Mouse (Mus musculus): ENCODE measurements around the gene Slc38a1. TPM values are rescaled to one million over a fixed set of nuclear protein-coding genes. Genes with fewer than 3 reads are reported as not detected.
A peak's percentile ranks its signal among the peaks of the same experiment; 100 is the strongest.

Gene Slc38a1
- polyA plus RNA-seq, 1 experiment from 2014 or later, result 71.6 TPM

GRCm38 (mm10) chr15:96687366-96687765 lies 44.7 kb upstream of the Slc38a1 start:
- H3K36me3 ChIP-seq (ENCODE audit: insufficient read depth), result peaks cover 49% of the 10 kb centered on the region
- no peaks in the 10 kb centered on the region for H3K27me3 ChIP-seq (ENCODE audit: insufficient read depth, low read length)
- 17% methylated on average over 1 of the region's 1 CpGs for WGBS
- no peaks in the 10 kb centered on the region for H3K4me1 ChIP-seq (ENCODE audit: insufficient read depth)
- no peak overlapping the region for H3K4me2 ChIP-seq
- TF ChIP-seq CTCF (IDR thresholded peaks at IDR 0.05; ENCODE audit: low read depth), result no peak
- DNase-seq (no peak), ATAC-seq (ENCODE audit: insufficient read depth) (no peak)
- no peak overlapping the region for H3K9ac ChIP-seq
- H3K27ac ChIP-seq (ENCODE audit: low read depth), result no peak overlapping the region
- H3K9me3 ChIP-seq (ENCODE audit: low read depth, low read length), result no peaks in the 10 kb centered on the region
- H3K4me3 ChIP-seq (ENCODE audit: low read depth, low read length), result no peak overlapping the region

GRCm38 (mm10) chr15:96686201-96687159 lies 43.8 kb upstream of the Slc38a1 start:
- peak; percentile 15 for DNase-seq
- Histone ChIP-seq H3K9ac (no peak overlapping the region), H3K4me3 (ENCODE audit: low read depth, low read length) (no peak overlapping the region), H3K27me3 (ENCODE audit: insufficient read depth, low read length) (no peaks in the 10 kb centered on the region), H3K27ac (ENCODE audit: low read depth) (0 out of 2 replicates have a peak overlapping the region, but pooled peaks have one; percentile 4), H3K4me1 (ENCODE audit: insufficient read depth) (no peaks in the 10 kb centered on the region), H3K36me3 (ENCODE audit: insufficient read depth) (peaks cover 40% of the 10 kb centered on the region), H3K9me3 (ENCODE audit: low read depth, low read length) (no peaks in the 10 kb centered on the region), H3K4me2 (no peak overlapping the region)
- TF ChIP-seq CTCF (IDR thresholded peaks at IDR 0.05; ENCODE audit: low read depth), result no peak
- peak; percentile 22; the same call in 1 of the 2 replicates for ATAC-seq (ENCODE audit: insufficient read depth)
- 77% methylated on average over 9 of the region's 9 CpGs for WGBS

- no peaks in the 10 kb centered on the region for H3K9me3 ChIP-seq (ENCODE audit: low read depth, low read length)
- no peak overlapping the region for H3K4me3 ChIP-seq (ENCODE audit: low read depth, low read length)
- no peak overlapping the region for H3K27ac ChIP-seq (ENCODE audit: low read depth)
- TF ChIP-seq CTCF (IDR thresholded peaks at IDR 0.05; ENCODE audit: low read depth), result no peak
- DNase-seq, result no peak
- peaks cover 28% of the 10 kb centered on the region for H3K36me3 ChIP-seq (ENCODE audit: insufficient read depth)
- no peak for ATAC-seq (ENCODE audit: insufficient read depth)
- no peaks in the 10 kb centered on the region for H3K27me3 ChIP-seq (ENCODE audit: insufficient read depth, low read length)
- no peak overlapping the region for H3K9ac ChIP-seq
- no peaks in the 10 kb centered on the region for H3K4me1 ChIP-seq (ENCODE audit: insufficient read depth)
- H3K4me2 ChIP-seq, result no peak overlapping the region
- 67% methylated on average over 6 of the region's 6 CpGs for WGBS
These were observed 42.6 kb upstream of the Slc38a1 start for GRCm38 (mm10) chr15:96685273-96685672.

GRCm38 (mm10) chr15:96684132-96684830 lies 41.6 kb upstream of the Slc38a1 start:
- Histone ChIP-seq H3K9ac (no peak overlapping the region), H3K4me1 (ENCODE audit: insufficient read depth) (no peaks in the 10 kb centered on the region), H3K4me3 (ENCODE audit: low read depth, low read length) (no peak overlapping the region), H3K4me2 (peak overlapping the region; percentile 29; the same call in 1 of the 2 replicates), H3K27ac (ENCODE audit: low read depth) (no peak overlapping the region), H3K36me3 (ENCODE audit: insufficient read depth) (peaks cover 20% of the 10 kb centered on the region), H3K27me3 (ENCODE audit: insufficient read depth, low read length) (no peaks in the 10 kb centered on the region), H3K9me3 (ENCODE audit: low read depth, low read length) (no peaks in the 10 kb centered on the region)
- 27% methylated on average over 11 of the region's 11 CpGs for WGBS
- DNase-seq (peak; percentile 74), ATAC-seq (ENCODE audit: insufficient read depth) (no peak)
- 0 out of 2 replicates have a peak, but pooled peaks have one; percentile 15 for TF ChIP-seq CTCF (IDR thresholded peaks at IDR 0.05; ENCODE audit: low read depth)

- no peaks in the 10 kb centered on the region for H3K9me3 ChIP-seq (ENCODE audit: low read depth, low read length)
- H3K4me3 ChIP-seq (ENCODE audit: low read depth, low read length), result no peak overlapping the region
- no peaks in the 10 kb centered on the region for H3K36me3 ChIP-seq (ENCODE audit: insufficient read depth)
- no peaks in the 10 kb centered on the region for H3K4me1 ChIP-seq (ENCODE audit: insufficient read depth)
- peaks cover 3% of the 10 kb centered on the region; the same call in 1 of the 2 replicates for H3K27me3 ChIP-seq (ENCODE audit: insufficient read depth, low read length)
- DNase-seq, result no peak
- 41% methylated on average over 19 of the region's 19 CpGs for WGBS
- H3K4me2 ChIP-seq, result no peak overlapping the region
- H3K9ac ChIP-seq, result no peak overlapping the region
- no peak for ATAC-seq (ENCODE audit: insufficient read depth)
- no peak overlapping the region for H3K27ac ChIP-seq (ENCODE audit: low read depth)
- TF ChIP-seq CTCF (IDR thresholded peaks at IDR 0.05; ENCODE audit: low read depth), result no peak
These were observed 36.4 kb upstream of the Slc38a1 start for GRCm38 (mm10) chr15:96678871-96679773.

GRCm38 (mm10) chr15:96676518-96676917 lies 33.8 kb upstream of the Slc38a1 start:
- TF ChIP-seq CTCF (IDR thresholded peaks at IDR 0.05; ENCODE audit: low read depth), result no peak
- H3K27ac ChIP-seq (ENCODE audit: low read depth), result peak overlapping the region; percentile 66; the same call in 1 of the 2 replicates

More at GRCm38 (mm10) chr15:96676518-96676917, 33.8 kb upstream of the Slc38a1 start:
- Histone ChIP-seq H3K27me3 (ENCODE audit: insufficient read depth, low read length) (peaks cover 3% of the 10 kb centered on the region; the same call in 1 of the 2 replicates), H3K36me3 (ENCODE audit: insufficient read depth) (no peaks in the 10 kb centered on the region), H3K9ac (no peak overlapping the region), H3K9me3 (ENCODE audit: low read depth, low read length) (no peaks in the 10 kb centered on the region), H3K4me2 (no peak overlapping the region), H3K4me1 (ENCODE audit: insufficient read depth) (no peaks in the 10 kb centered on the region), H3K4me3 (ENCODE audit: low read depth, low read length) (no peak overlapping the region)
- ATAC-seq (ENCODE audit: insufficient read depth), result peak; percentile 75
- DNase-seq, result peak; percentile 85
- WGBS, result 22% methylated on average over 10 of the region's 10 CpGs
